Mouse (Mus musculus) cortical plate, adult 2 months (tissue): ENCODE results near the gene Slc22a13.

Source experiments
- CTCF ChIP-seq: fragments of 200-500 bp; IDR thresholded peaks from 2 replicates; pipeline ENCODE4 v1.5.1; 2011; ENCODE audit warnings: mild to moderate bottlenecking, control low read depth, low read length; ENCODE audit not compliant: insufficient read depth; ENCODE audit errors: extremely low read depth
- POLR2A ChIP-seq: fragments of 200-500 bp; IDR thresholded peaks from 2 replicates; pipeline ENCODE4 v1.6.1; 2011; ENCODE audit warnings: mild to moderate bottlenecking, low read length, control low read depth; ENCODE audit not compliant: insufficient read depth; ENCODE audit errors: extremely low read depth

GRCm38 (mm10) chr9:119246826-119247225 lies 37.9 kb upstream of the Slc22a13 start:
- TF ChIP-seq CTCF: no peak
- TF ChIP-seq POLR2A: no peak
